Mouse (Mus musculus) CH12F3 (cell line): ENCODE measurements around the gene Tns2.

Source experiments
- in situ Hi-C: fragments of 300-500 bp; cut with MboI; formaldehyde crosslinking; loops from 2 replicates; pipeline ENCODE4 v1.14.3; 2020; ENCODE audit warnings: low sequenced_read_pairs

Tns2 gene

DNA sequence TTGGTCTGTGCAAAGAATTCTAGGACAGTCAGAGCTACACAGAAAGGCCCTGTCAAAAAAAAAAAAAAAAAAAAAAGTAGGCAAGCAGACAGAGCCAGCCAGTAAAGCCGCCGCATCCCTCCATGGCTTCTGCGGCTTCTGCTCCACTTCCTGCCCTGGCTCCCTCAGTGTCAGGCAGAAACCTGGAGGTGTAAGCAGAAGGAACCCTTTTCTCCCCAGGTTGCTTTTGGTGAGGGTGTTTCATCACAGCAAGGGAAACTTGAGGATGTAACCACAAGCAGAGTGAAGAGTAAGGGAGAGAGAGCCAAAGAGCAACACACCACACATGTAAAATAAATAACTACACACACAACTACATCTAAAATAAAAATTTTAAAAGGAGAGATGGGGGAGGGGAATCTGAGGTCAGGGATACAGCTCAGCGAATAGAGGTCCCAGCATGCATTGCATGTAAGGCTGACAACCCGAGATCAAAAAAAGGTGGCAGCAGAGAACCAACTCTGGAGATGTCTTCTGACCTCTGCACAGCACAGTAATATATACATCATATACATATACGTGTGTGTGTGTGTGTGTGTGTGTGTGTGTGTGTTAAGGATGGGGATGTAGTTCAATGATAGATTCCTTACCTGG lies 65.4 kb downstream of the Tns2 start:
- in situ Hi-C loops = no loop called here
